In the genomic region with DNA sequence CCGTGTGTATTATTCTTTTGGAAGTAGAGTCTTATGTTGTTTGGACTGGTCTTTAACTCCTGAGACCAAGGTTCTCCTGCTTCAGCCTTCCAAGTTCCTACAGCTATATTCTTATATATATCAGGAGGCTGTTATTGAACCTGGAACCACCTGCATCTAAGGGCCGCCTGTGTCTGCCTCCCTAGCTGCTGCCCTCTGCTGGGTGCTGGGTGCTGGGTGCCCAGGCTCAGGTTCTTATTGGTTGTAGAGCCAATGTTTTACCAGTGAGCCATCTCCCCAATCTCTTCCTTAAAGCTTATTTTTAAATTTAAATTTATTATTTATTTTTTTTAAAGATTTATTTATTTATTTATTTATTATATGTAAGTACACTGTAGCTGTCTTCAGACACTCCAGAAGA, we compare ENCODE assay signal across 11 mouse cellular contexts. TPM values are rescaled to one million over a fixed set of nuclear protein-coding genes. Genes with fewer than 3 reads are reported as not detected.
DNase-seq lines count a peak whose midpoint lies in the region; ATAC-seq and TF ChIP-seq lines count a peak whose summit lies in the region.
"Had no signal": no experiment of that assay in that cellular context is flagged by ENCODE, and none has a peak within 500 bp of the region (broad histone marks: within the 10 kb centered on the region; RNA-seq: fewer than 3 reads in every experiment).

No protein-coding gene starts in this region.

- ATAC-seq in forebrain, postnatal 0 days = no peak
- no peak for ATAC-seq in forebrain, embryonic 13.5 days
- no peak for ATAC-seq in midbrain, embryonic 14.5 days (ENCODE audit: low FRiP score, low TSS enrichment)

- H3K4me2 ChIP-seq in forebrain, postnatal 0 days (ENCODE audit: low read depth) = no peak overlapping the region
- no peak overlapping the region for H3K4me2 ChIP-seq in forebrain, embryonic 13.5 days
- H3K4me2 ChIP-seq in midbrain, embryonic 14.5 days (ENCODE audit: low read length) = no peak overlapping the region
- H3K4me2 ChIP-seq: embryonic facial prominence, embryonic 15.5 days; stomach, embryonic 15.5 days had no signal

- no peak overlapping the region for H3K9ac ChIP-seq in forebrain, postnatal 0 days
- H3K9ac ChIP-seq in forebrain, embryonic 13.5 days = no peak overlapping the region
- no peak overlapping the region for H3K9ac ChIP-seq in midbrain, embryonic 14.5 days (replicated peaks; ENCODE audit: low read length)
- H3K9ac ChIP-seq: embryonic facial prominence, embryonic 15.5 days; stomach, embryonic 15.5 days had no signal

- 0 out of 2 replicates have a peak, but pooled peaks cover under 1% of the 10 kb centered on the region for H3K36me3 ChIP-seq in forebrain, postnatal 0 days (ENCODE audit: insufficient read depth)
- H3K36me3 ChIP-seq in forebrain, embryonic 13.5 days (ENCODE audit: poor library complexity, severe bottlenecking) = peaks cover 4% of the 10 kb centered on the region
- H3K36me3 ChIP-seq in thymus, adult 2 months (ENCODE audit: control insufficient read depth, insufficient read depth, low read length) = no peaks in the 10 kb centered on the region; the same call in 1 of the 2 replicates
- H3K36me3 ChIP-seq in midbrain, embryonic 14.5 days (ENCODE audit: control insufficient read depth, insufficient read depth, low read length) = no peaks in the 10 kb centered on the region
- H3K36me3 ChIP-seq: embryonic facial prominence, embryonic 15.5 days; stomach, embryonic 15.5 days had no signal

- no peaks in the 10 kb centered on the region for H3K9me3 ChIP-seq in forebrain, postnatal 0 days (ENCODE audit: low read length)
- H3K9me3 ChIP-seq in forebrain, embryonic 13.5 days (replicated peaks) = no peaks in the 10 kb centered on the region
- no peaks in the 10 kb centered on the region for H3K9me3 ChIP-seq in midbrain, embryonic 14.5 days (ENCODE audit: control insufficient read depth, low read length)
- H3K9me3 ChIP-seq: embryonic facial prominence, embryonic 15.5 days; hindbrain, embryonic 10.5 days; stomach, embryonic 15.5 days had no signal

- 70% methylated on average over 2 of the region's 2 CpGs for WGBS in forebrain, postnatal 0 days
- WGBS in forebrain, embryonic 13.5 days = 70% methylated on average over 2 of the region's 2 CpGs
- 52% methylated on average over 2 of the region's 2 CpGs for WGBS in lung, adult 2 months
- 65% methylated on average over 2 of the region's 2 CpGs for WGBS in thymus, adult 2 months
- WGBS in midbrain, embryonic 14.5 days = 83% methylated on average over 2 of the region's 2 CpGs

- no peak for DNase-seq in forebrain, postnatal 0 days
- no peak for DNase-seq in lung, adult 2 months
- no peak for DNase-seq in lung, adult 18-20 months
- DNase-seq in ZHBTc4 (ENCODE audit: low read depth, low spot score) = peak; percentile 58
- peak; percentile 62 for DNase-seq in thymus, adult 2 months
- DNase-seq in frontal cortex, postnatal 14 days (ENCODE audit: low spot score in 2 of 2) = no peak
- DNase-seq in midbrain, embryonic 14.5 days = no peak

- 0 out of 2 replicates have a peak, but pooled peaks have one; percentile 30 for TF ChIP-seq CTCF in forebrain, postnatal 0 days (IDR thresholded peaks at IDR 0.05; ENCODE audit: low read depth)
- TF ChIP-seq CTCF in lung, adult 2 months (IDR thresholded peaks at IDR 0.05; ENCODE audit: insufficient read depth, low read length) = peak; percentile 32; the same call in 1 of the 2 replicates
- 0 out of 2 replicates have a peak, but pooled peaks have one; percentile 60 for TF ChIP-seq CTCF in thymus, adult 2 months (IDR thresholded peaks at IDR 0.05; ENCODE audit: borderline replicate concordance, control insufficient read depth, extremely low read depth, insufficient read depth, low read length, poor library complexity)

- H3K4me1 ChIP-seq in forebrain, postnatal 0 days (ENCODE audit: insufficient read depth) = peaks cover 11% of the 10 kb centered on the region
- H3K4me1 ChIP-seq in forebrain, embryonic 13.5 days = peaks cover 25% of the 10 kb centered on the region
- peaks cover 17% of the 10 kb centered on the region for H3K4me1 ChIP-seq in lung, adult 2 months (ENCODE audit: control insufficient read depth, insufficient read depth, low read length)
- peaks cover 18% of the 10 kb centered on the region for H3K4me1 ChIP-seq in thymus, adult 2 months (replicated peaks; ENCODE audit: control insufficient read depth, insufficient read depth, low read length)
- H3K4me1 ChIP-seq in midbrain, embryonic 14.5 days (ENCODE audit: control insufficient read depth, insufficient read depth, low read length) = peaks cover 18% of the 10 kb centered on the region

- no peak overlapping the region for H3K27ac ChIP-seq in forebrain, postnatal 0 days (ENCODE audit: low read depth, low read length)
- no peak overlapping the region for H3K27ac ChIP-seq in forebrain, embryonic 13.5 days
- H3K27ac ChIP-seq in thymus, adult 2 months (ENCODE audit: control insufficient read depth, insufficient read depth, low read length) = no peak overlapping the region
- no peak overlapping the region for H3K27ac ChIP-seq in midbrain, embryonic 14.5 days (replicated peaks; ENCODE audit: low read depth, low read length)
- H3K27ac ChIP-seq: embryonic facial prominence, embryonic 15.5 days; hindbrain, embryonic 10.5 days; stomach, embryonic 15.5 days had no signal

- no peak for TF ChIP-seq POLR2A in lung, adult 2 months (IDR thresholded peaks at IDR 0.05; ENCODE audit: borderline replicate concordance, extremely low read depth, low read depth, low read length)
- TF ChIP-seq POLR2A in thymus, adult 2 months (IDR thresholded peaks at IDR 0.05; ENCODE audit: control insufficient read depth, extremely low read depth, insufficient read depth, low read length, poor library complexity) = no peak

- no peak overlapping the region for H3K4me3 ChIP-seq in forebrain, postnatal 0 days (ENCODE audit: low read depth, low read length)
- no peak overlapping the region for H3K4me3 ChIP-seq in forebrain, embryonic 13.5 days
- no peak overlapping the region for H3K4me3 ChIP-seq in lung, adult 2 months (replicated peaks; ENCODE audit: extremely low read depth, low read depth, low read length)
- H3K4me3 ChIP-seq in thymus, adult 2 months (ENCODE audit: control insufficient read depth, insufficient read depth, low read length) = no peak overlapping the region
- no peak overlapping the region for H3K4me3 ChIP-seq in midbrain, embryonic 14.5 days (replicated peaks; ENCODE audit: low read depth, low read length)
- H3K4me3 ChIP-seq: stomach, embryonic 15.5 days had no signal

- no peaks in the 10 kb centered on the region for H3K27me3 ChIP-seq in forebrain, postnatal 0 days (ENCODE audit: insufficient read depth, low read length)
- H3K27me3 ChIP-seq in forebrain, embryonic 13.5 days = peaks cover 6% of the 10 kb centered on the region; the same call in 1 of the 2 replicates
- H3K27me3 ChIP-seq in thymus, adult 2 months (ENCODE audit: control insufficient read depth, insufficient read depth, low read length) = no peaks in the 10 kb centered on the region
- no peaks in the 10 kb centered on the region for H3K27me3 ChIP-seq in midbrain, embryonic 14.5 days (ENCODE audit: control insufficient read depth, insufficient read depth, low read length)
- H3K27me3 ChIP-seq: embryonic facial prominence, embryonic 15.5 days; stomach, embryonic 15.5 days had no signal

RNA-seq across cellular contexts. Expression of gene Dazap2, which starts 2.7 kb away (rescaled TPM):
- 81.9 and 92.3 TPM in 2 replicates for total RNA-seq in forebrain, postnatal 0 days (2014; rRNA removed)
- polyA plus RNA-seq in forebrain, postnatal 0 days (2015; fragmentation: Nextera tagmentation; extraction: Ambion mirVana) = 162 and 190 TPM in 2 replicates
- polyA plus RNA-seq in forebrain, embryonic 13.5 days (2015; fragmentation: Nextera tagmentation; extraction: Ambion mirVana) = 190 and 192 TPM in 2 replicates
- 846 and 1,111 TPM in 2 replicates for polyA plus RNA-seq in lung, adult 2 months (2012; rRNA removed)
- polyA plus RNA-seq in thymus, adult 2 months (2012; rRNA removed) = 1,016 and 1,115 TPM in 2 replicates
- 139 and 171 TPM in 2 replicates for polyA plus RNA-seq in midbrain, embryonic 14.5 days (2014; fragmentation: Nextera tagmentation; extraction: Ambion mirVana)

RNA-seq across cellular contexts. Expression of gene Pou6f1, which starts 12.6 kb away (rescaled TPM):
- 72.4 and 77.4 TPM in 2 replicates for total RNA-seq in forebrain, postnatal 0 days (2014; rRNA removed)
- 32.2 and 33.3 TPM in 2 replicates for polyA plus RNA-seq in forebrain, postnatal 0 days (2015; fragmentation: Nextera tagmentation; extraction: Ambion mirVana)
- 36.4 and 37.5 TPM in 2 replicates for polyA plus RNA-seq in forebrain, embryonic 13.5 days (2015; fragmentation: Nextera tagmentation; extraction: Ambion mirVana)
- polyA plus RNA-seq in lung, adult 2 months (2012; rRNA removed) = 34.8 and 40.2 TPM in 2 replicates
- polyA plus RNA-seq in thymus, adult 2 months (2012; rRNA removed) = 184 and 203 TPM in 2 replicates
- 45.6 and 47.3 TPM in 2 replicates for polyA plus RNA-seq in midbrain, embryonic 14.5 days (2014; fragmentation: Nextera tagmentation; extraction: Ambion mirVana)

RNA-seq across cellular contexts. Expression of gene Smagp, which starts 24.3 kb away (rescaled TPM):
- total RNA-seq in forebrain, postnatal 0 days (2014; rRNA removed) = 2.3 and 6.2 TPM in 2 replicates
- polyA plus RNA-seq in forebrain, postnatal 0 days (2015; fragmentation: Nextera tagmentation; extraction: Ambion mirVana) = 3.9 TPM in 2 replicates
- 1.7 and 2.1 TPM in 2 replicates for polyA plus RNA-seq in forebrain, embryonic 13.5 days (2015; fragmentation: Nextera tagmentation; extraction: Ambion mirVana)
- 102 and 115 TPM in 2 replicates for polyA plus RNA-seq in lung, adult 2 months (2012; rRNA removed)
- polyA plus RNA-seq in thymus, adult 2 months (2012; rRNA removed) = 11.0 and 11.7 TPM in 2 replicates
- 0.78 and 3.6 TPM in 2 replicates for polyA plus RNA-seq in midbrain, embryonic 14.5 days (2014; fragmentation: Nextera tagmentation; extraction: Ambion mirVana)

RNA-seq across cellular contexts. Expression of gene Bin2, which starts 56.9 kb away (rescaled TPM):
- total RNA-seq in forebrain, postnatal 0 days (2014; rRNA removed) = 1.4 and 1.6 TPM in 2 replicates
- polyA plus RNA-seq in forebrain, postnatal 0 days (2015; fragmentation: Nextera tagmentation; extraction: Ambion mirVana) = 0.58 and 1.4 TPM in 2 replicates
- polyA plus RNA-seq in forebrain, embryonic 13.5 days (2015; fragmentation: Nextera tagmentation; extraction: Ambion mirVana) = 1.3 and 1.7 TPM in 2 replicates
- 19.1 and 23.9 TPM in 2 replicates for polyA plus RNA-seq in lung, adult 2 months (2012; rRNA removed)
- 114 and 131 TPM in 2 replicates for polyA plus RNA-seq in thymus, adult 2 months (2012; rRNA removed)
- 0.61 and 1.8 TPM in 2 replicates for polyA plus RNA-seq in midbrain, embryonic 14.5 days (2014; fragmentation: Nextera tagmentation; extraction: Ambion mirVana)

Comparison
In these comparisons a context has a peak if more than half of its experiments do, and no peak if none do; other contexts are left out.
1. DNase-seq: peak in ZHBTc4 (single experiment) and thymus, adult 2 months (single experiment); none in forebrain, postnatal 0 days (single experiment), lung, adult 2 months (single experiment), lung, adult 18-20 months (0 of 2), frontal cortex, postnatal 14 days (0 of 2) and midbrain, embryonic 14.5 days (single experiment).
2. Peak in every context shown above with its lines, with median percentiles within 50 percentile points of each other: CTCF ChIP-seq.